Mouse (Mus musculus): ENCODE measurements around the gene Olfr1474.
"Not testable (repeated sequence)": the region's sequence is repeated elsewhere in the genome, so short reads cannot be mapped to it uniquely, and the experiment has no call there.

The Olfr1474 gene

GRCm38 (mm10) chr19:13469265-13469664 lies at the start of gene Olfr1474:
Gene Olfr1474, plus strand, starts transcription at chr19:13469565.
- DNase-seq (ENCODE audit: low read depth, low spot score), result not testable (repeated sequence)

- not testable (repeated sequence) for DNase-seq (ENCODE audit: low read depth, low spot score)
Observed at GRCm38 (mm10) chr19:13443109-13443508, 26.3 kb upstream of the Olfr1474 start, which contains the start of gene Olfr1471. Gene Olfr1471, plus strand, starts transcription at chr19:13443409.

GRCm38 (mm10) chr19:13455986-13456385 lies 13.4 kb upstream of the Olfr1474 start, which contains the start of gene Olfr1472:
Gene Olfr1472, minus strand, starts transcription at chr19:13456086.
- no peak for DNase-seq (ENCODE audit: low read depth, low spot score)

- DNase-seq (ENCODE audit: low read depth, low spot score), result no peak
Observed at GRCm38 (mm10) chr19:13480096-13480495, 10.7 kb downstream of the Olfr1474 start, which contains the start of gene Olfr1475. Gene Olfr1475, minus strand, starts transcription at chr19:13480196.

- DNase-seq (ENCODE audit: low read depth, low spot score), result no peak
Observed at GRCm38 (mm10) chr19:13500246-13500645, 30.9 kb downstream of the Olfr1474 start, which contains the start of gene Olfr1477. Gene Olfr1477, plus strand, starts transcription at chr19:13500546.

Data from A20 (cell line).